Mouse (Mus musculus) embryonic fibroblast, embryonic 13.5 days (primary cell): ENCODE measurements around the gene Mcoln3. TPM values are rescaled to one million over a fixed set of nuclear protein-coding genes. Genes with fewer than 3 reads are reported as not detected.

Experiments used
- H3K27ac ChIP-seq: 2 replicates; pipeline ENCODE4 v1.5.1; 2012; ENCODE audit warnings: low read length, control low read depth, inconsistent platforms; ENCODE audit not compliant: insufficient read depth
- H3K4me1 ChIP-seq: 2 replicates; pipeline ENCODE4 v1.6.1; 2011; ENCODE audit warnings: low read length; ENCODE audit not compliant: control insufficient read depth, insufficient read depth
- H3K4me3 ChIP-seq: 2 replicates; pipeline ENCODE4 v1.5.1; 2011; ENCODE audit warnings: mild to moderate bottlenecking, control low read depth, low read length; ENCODE audit not compliant: insufficient read depth
- CTCF ChIP-seq: IDR thresholded peaks from 2 replicates; pipeline ENCODE4 v1.5.1; 2011; ENCODE audit warnings: mild to moderate bottlenecking, control low read depth, low read length, moderate library complexity, borderline replicate concordance; ENCODE audit not compliant: insufficient read depth
- POLR2A ChIP-seq: IDR thresholded peaks from 2 replicates; pipeline ENCODE4 v1.6.1; 2011; ENCODE audit warnings: low read depth, mild to moderate bottlenecking, control low read depth, low read length, moderate library complexity
- polyA plus RNA-seq: library from polyadenylated mRNA; stranded (reverse); fragments of >200 nt; gene quantifications from 2 replicates; pipeline ENCODE4 v1.2.4, GENCODE M21; 2011; ENCODE audit warnings: low read depth; ENCODE audit not compliant: missing spikeins, insufficient read length

Mcoln3 gene
- polyA plus RNA-seq, result not detected in 2 replicates

GRCm38 (mm10) chr3:146117258-146117996 is at the start of gene Mcoln3:
Gene Mcoln3 (plus strand): TSS chr3:146117450.
- no peaks in the 10 kb centered on the region for H3K4me1 ChIP-seq
- no peak for TF ChIP-seq POLR2A
- no peak for TF ChIP-seq CTCF
- H3K4me3 ChIP-seq, result no peak within 1 kb of the TSS
- H3K27ac ChIP-seq, result no peak within 1 kb of the TSS

GRCm38 (mm10) chr3:146069276-146069675 is 48.0 kb upstream of the Mcoln3 start:
- no peak for TF ChIP-seq CTCF
- TF ChIP-seq POLR2A, result no peak
- H3K27ac ChIP-seq, result no peak overlapping the region
- no peaks in the 10 kb centered on the region for H3K4me1 ChIP-seq
- H3K4me3 ChIP-seq, result no peak overlapping the region

DNA sequence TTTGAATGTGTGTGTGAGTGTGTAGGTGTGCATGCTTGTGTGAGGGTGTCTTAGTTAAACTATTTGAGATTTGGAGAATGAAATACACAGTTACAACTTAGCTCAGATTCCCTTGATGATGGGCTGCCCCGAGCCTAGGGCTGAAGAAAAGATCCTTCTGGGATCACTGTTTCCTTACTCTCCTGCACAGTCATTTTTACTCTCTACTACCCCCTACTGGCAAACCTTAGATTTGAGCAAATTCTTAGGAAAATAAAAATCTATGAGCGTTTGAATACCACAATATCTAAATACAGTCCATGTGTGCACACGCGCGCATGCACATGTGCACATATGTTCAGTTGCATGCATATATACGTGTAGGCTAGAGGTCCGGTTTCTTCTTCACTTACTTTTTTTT is 44.5 kb upstream of the Mcoln3 start:
- H3K4me1 ChIP-seq, result no peaks in the 10 kb centered on the region
- H3K27ac ChIP-seq, result no peak overlapping the region
- H3K4me3 ChIP-seq, result no peak overlapping the region
- TF ChIP-seq POLR2A, result no peak
- no peak for TF ChIP-seq CTCF

DNA sequence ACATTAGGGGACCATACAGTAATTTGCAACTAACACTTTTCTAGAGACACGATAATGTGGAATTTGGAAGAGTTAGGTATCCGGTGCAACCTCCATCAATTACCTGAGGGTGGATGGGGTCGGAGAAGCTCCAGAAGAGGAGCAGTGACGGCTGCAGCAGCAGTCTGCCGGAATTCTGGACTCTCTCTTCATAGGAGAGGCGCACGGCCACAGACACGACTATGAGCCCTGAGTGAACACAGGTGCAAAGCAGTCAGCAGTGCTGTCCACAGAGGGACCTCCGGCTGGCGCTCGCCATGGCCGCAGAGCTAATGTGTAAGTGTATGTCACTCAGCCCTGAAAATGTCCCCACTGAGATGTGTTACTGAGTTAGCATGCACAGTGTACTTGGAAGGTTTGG is 37.0 kb upstream of the Mcoln3 start:
- Histone ChIP-seq H3K4me1 (no peaks in the 10 kb centered on the region), H3K4me3 (no peak overlapping the region), H3K27ac (no peak overlapping the region)
- TF ChIP-seq POLR2A, result no peak
- no peak for TF ChIP-seq CTCF

- no peak overlapping the region for H3K4me3 ChIP-seq
- H3K4me1 ChIP-seq, result no peaks in the 10 kb centered on the region
- no peak for TF ChIP-seq CTCF
- TF ChIP-seq POLR2A, result no peak
- no peak overlapping the region for H3K27ac ChIP-seq
Observed at GRCm38 (mm10) chr3:146090988-146091657, 26.1 kb upstream of the Mcoln3 start.

- no peak overlapping the region for H3K4me3 ChIP-seq
- no peaks in the 10 kb centered on the region for H3K4me1 ChIP-seq
- no peak for TF ChIP-seq POLR2A
- no peak for TF ChIP-seq CTCF
- no peak overlapping the region for H3K27ac ChIP-seq
Observed at GRCm38 (mm10) chr3:146095066-146095465, 22.2 kb upstream of the Mcoln3 start.

GRCm38 (mm10) chr3:146096986-146097385 is 20.3 kb upstream of the Mcoln3 start:
- Histone ChIP-seq H3K4me3 (no peak overlapping the region), H3K27ac (no peak overlapping the region), H3K4me1 (no peaks in the 10 kb centered on the region)
- no peak for TF ChIP-seq CTCF
- no peak for TF ChIP-seq POLR2A

GRCm38 (mm10) chr3:146097861-146098260 is 19.4 kb upstream of the Mcoln3 start:
- TF ChIP-seq CTCF, result no peak
- no peak for TF ChIP-seq POLR2A
- H3K4me3 ChIP-seq, result no peak overlapping the region
- H3K4me1 ChIP-seq, result no peaks in the 10 kb centered on the region
- H3K27ac ChIP-seq, result no peak overlapping the region

DNA sequence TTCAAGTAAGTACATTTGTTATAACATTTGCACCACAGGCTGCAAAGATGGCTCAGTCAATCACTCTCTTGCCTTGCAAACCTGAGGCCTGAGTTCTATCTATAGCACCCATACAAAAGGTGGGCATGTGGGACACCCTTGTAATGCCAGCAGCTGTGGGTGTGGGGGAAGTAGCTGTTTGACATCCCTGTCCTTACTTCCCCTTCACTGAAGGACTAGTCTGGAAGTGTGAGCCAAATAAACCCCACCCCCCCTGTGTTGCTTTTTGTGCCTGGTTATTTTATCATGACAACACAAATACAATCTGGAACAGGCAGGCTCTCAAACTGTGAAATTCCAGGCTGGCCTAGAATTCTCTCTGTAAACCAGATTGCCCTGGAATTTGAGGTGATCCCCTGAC is 17.3 kb upstream of the Mcoln3 start:
- TF ChIP-seq POLR2A (no peak), CTCF (no peak)

GRCm38 (mm10) chr3:146102049-146102448 is 15.2 kb upstream of the Mcoln3 start:
- no peak overlapping the region for H3K27ac ChIP-seq
- no peaks in the 10 kb centered on the region for H3K4me1 ChIP-seq
- H3K4me3 ChIP-seq, result no peak overlapping the region
- TF ChIP-seq POLR2A (no peak), CTCF (no peak; the same call in 1 of the 2 replicates)

More for the DNA sequence above, 17.3 kb upstream of the Mcoln3 start:
- no peaks in the 10 kb centered on the region for H3K4me1 ChIP-seq
- H3K4me3 ChIP-seq, result no peak overlapping the region
- H3K27ac ChIP-seq, result no peak overlapping the region
